Mouse (Mus musculus) thymus, postnatal 0 days (tissue): ENCODE data around the gene Uox. TPM values are rescaled to one million over a fixed set of nuclear protein-coding genes. Genes with fewer than 3 reads are reported as not detected.

ENCODE experiments used
- DNase-seq: peaks from one replicate; pipeline ENCODE4 v3.0.0-alpha.2; 2015; ENCODE audit warnings: low spot score
- polyA plus RNA-seq: library from polyadenylated mRNA; unstranded; fragments of >200 nt; fragmentation: Nextera tagmentation; extraction: Ambion mirVana; gene quantifications from 2 replicates; pipeline ENCODE4 v1.2.1, GENCODE M21; 2015

The Uox gene
- polyA plus RNA-seq, 1 experiment from 2014 or later, result 0.10 TPM

DNA sequence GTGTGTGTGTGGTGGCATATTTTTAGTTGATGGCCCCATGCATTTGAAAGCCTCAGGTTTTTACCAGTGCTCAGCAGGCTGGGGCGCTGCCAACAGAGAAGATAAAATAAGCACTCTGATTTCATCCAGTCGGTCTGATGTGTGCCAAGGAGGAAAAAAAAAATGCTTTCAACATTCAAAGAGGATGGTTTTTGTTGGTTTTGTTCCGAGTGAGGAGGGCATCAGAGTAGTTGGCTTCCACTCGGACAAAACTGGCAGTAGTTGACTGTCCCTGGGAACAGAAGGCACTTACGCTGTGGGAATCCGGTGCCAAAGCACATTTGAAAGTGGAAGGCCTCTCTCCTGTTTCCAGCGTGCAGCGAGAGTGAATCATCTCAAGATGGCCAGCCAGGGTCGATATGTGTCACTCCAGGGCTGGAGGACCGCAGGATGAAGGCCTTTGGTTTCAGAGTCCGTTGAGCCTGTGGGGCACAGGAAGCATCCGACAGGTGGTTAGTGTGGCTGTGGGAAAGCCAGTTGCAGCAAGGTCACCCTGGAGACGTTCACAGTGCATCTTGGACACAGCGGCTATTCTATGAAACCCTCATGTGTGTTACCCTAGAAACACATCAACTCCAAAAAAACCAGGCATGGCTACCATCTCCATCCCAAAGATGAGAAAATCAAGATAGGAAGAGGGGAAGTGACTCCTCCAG is 50.5 kb downstream of the Uox start:
- no peak for DNase-seq

DNA sequence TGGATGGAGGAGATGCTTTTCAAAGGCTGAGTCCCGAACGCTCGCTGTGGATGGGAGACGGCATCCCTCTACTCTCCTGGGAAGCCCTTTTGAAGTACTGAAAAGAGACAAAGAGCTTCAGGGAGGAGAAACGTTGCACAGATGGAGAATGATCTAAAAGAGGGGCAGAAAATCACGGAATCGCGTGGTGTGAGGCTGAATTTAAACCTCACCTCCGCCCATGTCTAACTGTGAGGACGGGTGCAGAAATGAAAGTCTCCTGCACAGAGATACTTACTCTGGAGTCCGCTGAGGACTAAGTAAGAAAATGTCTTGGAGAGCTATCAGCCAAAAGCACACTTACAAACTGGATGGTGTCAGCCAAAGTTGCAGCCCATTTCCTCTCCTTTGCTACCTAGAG is 51.7 kb downstream of the Uox start:
- DNase-seq, result no peak

DNA sequence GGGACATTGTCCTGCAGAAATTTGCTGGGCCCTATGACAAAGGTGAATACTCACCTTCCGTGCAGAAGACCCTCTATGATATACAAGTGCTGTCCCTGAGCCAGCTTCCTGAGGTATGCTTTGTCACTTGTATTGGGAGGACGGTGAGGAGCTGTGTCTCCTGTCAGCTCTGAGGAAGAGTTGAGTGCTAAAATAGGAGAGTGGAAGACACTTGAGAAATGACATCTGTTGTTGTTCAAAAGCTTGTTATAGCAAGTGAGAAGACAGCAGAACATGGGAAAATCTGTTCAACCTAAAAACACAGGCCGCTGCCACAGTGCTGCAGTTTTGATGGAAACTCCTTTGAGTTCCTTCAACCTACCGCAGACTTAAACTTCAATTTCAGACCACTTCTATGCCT is 55.5 kb downstream of the Uox start:
- DNase-seq, result no peak

DNA sequence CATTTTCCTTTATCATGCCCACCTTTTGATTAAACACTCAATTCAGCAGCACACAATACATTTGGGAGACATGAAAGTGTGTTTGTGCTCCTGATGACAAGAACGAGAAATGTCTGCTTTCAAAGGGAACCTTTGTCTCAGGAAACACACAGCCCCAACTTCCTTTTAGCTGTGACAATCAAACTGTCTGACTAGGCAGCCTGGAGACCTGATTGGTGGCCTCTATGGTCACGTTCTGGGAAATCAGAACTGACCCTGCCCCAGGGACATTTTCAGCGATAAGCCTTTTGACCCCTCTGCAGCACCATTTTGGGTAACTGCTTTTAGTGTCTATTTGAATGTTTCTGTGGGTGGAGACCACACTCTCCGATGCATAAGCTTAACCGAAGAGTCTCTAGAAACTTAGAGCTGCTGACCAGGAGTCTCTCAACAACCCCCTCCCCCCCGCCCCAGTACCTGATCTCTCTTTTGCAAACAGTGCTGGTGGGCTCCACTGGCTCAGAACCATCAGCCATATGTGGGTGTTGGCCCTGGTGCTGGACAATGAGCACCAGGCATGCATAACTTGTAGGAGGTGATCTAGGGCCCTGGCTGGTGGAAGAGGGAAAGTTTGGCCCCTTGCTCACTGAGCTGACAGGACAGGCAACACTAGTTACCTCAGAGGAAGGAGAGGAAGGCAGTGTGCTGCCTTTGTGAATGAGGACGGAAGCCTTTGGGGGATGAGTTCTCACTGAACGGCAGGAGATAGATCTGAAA is 58.2 kb downstream of the Uox start:
- no peak for DNase-seq

DNA sequence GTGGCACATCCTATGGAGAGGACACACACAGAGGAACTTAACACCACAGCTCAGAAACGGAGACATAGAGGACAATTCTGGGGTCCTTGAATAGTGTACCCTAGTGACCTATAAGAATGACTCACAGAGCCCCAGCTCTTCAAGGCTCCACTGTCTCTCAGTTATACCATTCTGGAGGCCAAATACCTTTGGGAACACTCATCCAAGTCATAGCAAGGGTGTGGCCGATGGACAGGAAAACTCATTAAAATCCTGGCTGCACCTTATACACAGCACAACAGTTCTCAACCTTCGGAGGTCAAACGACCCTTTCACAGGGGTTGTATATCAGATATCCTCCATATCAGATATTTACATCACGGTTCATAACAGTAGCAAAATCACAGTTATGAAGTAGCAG is 62.3 kb downstream of the Uox start:
- DNase-seq, result no peak

DNA sequence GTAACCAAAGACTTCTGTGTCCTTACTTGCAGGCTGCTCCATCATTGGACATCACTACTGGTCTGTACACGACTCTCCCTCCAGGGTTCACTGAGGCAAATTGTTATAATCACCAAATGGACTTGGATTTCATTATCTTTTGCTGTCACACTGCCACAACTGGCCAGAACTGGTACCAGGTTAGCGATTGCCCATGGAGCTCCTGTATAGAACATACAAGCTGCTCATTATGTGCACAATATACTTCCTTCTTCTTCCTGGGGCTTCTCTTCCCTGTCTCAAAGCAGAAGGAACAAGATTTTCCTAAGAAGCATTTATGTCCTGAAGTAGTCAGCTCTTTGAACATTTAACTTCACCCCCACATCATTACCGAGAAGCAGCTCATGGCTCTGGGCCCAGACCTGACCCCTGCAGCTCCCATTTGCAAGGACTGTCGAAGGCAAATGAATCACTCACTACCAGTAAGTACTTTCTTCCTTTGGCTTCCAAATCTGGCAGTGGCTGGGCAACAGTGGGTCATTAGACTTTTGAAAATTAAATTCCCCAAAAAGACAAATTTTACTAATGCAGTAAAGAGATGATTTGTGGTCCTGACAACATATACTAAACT is 71.7 kb downstream of the Uox start:
- no peak for DNase-seq

DNA sequence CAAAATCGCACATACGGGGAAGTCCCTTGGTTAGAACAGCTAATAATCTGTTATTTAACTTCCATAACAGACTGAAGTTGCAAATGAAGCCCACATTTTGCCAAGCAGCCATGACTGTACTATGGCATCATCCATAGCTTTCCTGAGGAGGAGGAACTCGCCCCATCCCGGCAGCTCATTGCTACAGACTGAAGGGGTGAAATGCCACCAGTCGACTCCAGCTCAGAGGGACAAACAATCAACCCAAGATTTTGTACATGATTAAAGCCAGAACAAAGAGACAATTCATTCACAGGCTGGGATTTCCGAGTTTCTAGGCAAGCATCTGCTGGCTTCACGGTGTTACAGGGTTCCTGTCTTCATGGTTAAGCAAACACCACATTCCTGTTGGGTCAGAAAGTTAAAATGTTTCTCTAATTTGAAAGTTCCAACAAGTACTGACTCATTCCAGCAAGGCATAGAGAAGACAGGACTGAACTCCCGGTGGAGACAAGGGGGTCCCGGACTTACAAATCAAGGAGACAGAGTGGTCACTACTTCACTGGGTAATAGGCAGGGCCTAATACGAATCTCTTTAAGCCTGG is 79.2 kb downstream of the Uox start:
- no peak for DNase-seq

DNA sequence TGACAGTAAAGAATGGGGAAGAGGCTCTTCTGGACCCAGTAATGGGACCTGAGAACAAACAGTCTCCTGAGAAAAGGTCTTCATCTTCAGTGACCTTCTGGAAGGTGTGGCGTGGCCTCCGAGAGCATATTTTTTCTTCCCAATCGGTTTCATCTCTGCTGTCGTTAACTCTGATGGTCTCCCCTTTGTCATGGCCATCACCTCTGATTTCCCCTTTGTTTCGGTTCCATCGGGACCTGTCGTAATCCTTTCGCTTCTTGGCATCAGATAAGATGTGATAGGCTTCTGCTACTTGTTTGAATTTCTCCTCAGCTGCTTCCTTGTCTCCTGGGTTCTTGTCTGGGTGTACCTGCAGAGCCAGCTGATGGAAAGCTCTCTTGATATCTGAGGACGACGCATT is 80.5 kb downstream of the Uox start:
- no peak for DNase-seq

DNA sequence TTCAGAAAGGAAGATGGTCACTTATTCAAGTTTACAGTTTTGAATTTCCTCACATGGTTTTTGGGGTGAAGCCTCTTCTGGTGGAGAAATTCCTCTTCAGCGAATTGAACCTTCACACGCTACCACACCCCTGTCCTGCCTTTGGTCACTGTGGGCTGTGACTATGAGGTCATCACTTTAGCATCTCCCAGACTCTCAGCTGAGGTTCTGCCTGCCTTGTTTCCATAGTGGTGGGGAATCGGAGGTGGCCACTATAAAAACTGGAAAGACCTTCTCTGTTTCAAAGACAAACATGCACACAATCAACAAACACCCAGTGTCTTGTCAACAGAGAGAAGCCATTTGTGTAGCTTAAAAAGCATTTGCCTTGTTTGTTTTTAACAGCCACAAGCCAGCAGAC is 81.0 kb downstream of the Uox start, which contains the start of gene 4930503B20Rik:
TSS of gene 4930503B20Rik (minus strand) at position 101 of the 400 bp plus-strand sequence.
- no peak for DNase-seq

DNA sequence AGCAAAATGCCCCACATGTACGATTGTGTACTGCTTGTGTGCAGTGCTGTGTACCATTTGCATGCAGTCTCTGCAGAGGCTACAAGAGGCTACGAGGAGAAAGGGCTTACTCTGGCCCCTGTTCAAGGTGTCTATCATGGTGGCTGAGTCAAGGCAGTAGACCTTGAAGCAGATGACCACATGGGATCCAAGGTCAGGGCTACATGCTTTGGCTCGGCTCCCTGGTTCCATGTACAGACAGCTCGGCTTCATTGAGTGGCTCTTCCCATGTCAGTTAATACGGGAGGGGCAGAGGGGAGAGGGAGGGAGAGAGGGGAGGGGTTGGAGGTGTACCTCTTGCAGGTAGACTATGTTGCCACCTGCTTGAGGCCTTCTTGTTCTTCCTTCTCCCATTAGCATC is 82.2 kb downstream of the Uox start:
- DNase-seq, result no peak

DNA sequence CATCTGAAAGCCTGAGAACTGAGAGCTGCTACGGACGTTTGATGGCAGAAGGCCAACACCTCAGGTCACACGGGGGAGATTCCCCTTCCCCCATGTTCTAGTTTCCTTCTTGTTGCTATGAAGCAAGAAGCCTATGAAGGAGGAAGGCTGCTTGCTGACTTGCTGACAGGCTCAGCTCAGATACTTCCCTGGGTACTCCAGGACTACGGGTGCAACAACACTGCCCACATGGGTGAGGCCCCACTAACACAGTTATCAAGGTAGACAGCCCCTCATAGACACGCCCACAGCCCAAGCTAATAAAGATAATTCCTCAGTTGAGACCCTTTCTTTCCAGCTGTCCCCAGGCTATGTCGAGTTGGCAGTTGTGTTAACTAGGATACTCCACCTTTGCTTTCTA is 83.5 kb downstream of the Uox start:
- no peak for DNase-seq

DNA sequence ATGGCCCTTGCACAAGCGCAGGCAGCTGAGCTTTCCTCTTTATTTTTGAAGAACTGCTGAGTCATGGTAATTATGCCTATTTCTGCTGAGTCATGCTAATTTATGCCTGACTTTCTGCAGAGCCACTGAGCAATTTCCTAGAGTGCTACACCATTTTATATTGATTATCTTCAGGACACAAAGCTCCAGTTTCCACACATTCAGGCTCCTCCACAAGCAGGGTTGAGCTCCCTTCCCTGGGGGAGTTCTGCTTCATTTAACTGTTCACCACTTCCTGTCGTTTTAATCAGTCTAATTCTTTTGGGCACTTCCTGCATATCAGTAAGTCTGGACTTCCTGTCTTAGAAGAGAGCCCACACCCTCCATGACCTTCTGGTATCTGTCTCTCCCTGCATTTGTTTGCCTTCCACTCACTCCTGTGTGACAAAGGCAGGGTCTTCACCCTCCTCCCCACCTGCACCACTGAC is 84.9 kb downstream of the Uox start:
- no peak for DNase-seq

DNA sequence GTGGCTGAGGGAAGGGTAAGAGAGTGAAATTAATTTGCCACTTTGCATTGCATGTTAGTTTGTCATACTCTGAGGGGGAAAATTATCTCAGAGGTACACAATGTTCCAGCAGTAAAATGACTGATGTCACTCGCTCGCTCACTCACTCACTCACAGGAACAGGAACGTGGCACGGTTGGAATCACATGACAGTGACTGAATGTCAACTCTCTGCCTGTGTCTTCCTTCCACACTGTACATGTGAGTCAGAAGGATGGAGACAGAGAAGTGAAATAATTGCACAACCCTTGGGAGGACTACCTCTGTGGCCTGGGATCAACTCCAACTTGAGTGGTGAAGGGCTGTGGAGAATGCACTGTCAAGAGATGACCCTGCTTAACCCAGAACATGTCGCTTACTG is 87.2 kb downstream of the Uox start:
- no peak for DNase-seq

DNA sequence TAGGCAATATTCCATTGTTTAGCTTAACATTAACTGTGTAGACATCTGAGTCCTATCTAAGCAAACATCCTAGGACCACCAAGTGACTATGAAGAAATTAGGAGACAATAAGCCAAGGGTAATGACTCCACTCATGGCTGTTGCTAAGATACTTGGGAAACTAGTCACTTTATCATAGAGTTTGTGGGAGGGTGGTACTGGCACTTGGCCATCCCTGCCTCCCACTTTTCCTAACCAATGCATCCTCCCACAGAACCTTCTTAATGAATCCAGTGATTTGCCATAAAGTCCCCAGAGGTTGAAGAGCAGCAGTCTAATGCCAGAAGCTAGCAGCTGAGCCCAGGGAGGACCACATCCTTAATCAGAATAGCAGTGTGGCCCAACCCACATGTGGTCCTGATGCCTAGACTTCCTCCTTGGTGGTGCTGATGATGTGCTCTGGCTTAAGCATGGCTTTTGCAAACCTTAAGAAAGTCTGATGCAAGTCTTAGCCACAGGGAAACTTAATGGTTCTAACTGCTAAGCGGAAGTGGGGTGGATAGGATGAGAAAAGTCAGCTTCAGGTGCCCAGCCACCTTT is 87.9 kb downstream of the Uox start:
- DNase-seq, result no peak

DNA sequence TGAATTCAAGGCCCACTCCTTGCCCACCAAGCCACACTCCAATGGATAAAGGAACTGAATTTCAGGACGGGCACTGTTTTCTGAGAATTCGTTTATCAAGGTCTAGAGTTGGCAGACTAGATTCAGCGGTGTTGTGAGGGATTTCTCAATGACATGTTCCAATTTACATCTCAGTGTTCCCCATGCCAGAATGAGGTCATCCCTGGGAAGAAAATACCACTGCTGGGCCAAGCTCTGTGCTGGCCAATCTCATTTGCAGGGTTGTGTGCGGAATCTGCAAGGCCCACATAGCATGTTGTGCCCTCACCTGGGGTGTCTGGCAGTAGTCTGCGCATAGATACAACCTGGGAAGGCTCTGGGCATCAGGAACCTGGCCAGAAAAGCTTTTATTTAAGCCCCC is 89.1 kb downstream of the Uox start:
- no peak for DNase-seq

DNA sequence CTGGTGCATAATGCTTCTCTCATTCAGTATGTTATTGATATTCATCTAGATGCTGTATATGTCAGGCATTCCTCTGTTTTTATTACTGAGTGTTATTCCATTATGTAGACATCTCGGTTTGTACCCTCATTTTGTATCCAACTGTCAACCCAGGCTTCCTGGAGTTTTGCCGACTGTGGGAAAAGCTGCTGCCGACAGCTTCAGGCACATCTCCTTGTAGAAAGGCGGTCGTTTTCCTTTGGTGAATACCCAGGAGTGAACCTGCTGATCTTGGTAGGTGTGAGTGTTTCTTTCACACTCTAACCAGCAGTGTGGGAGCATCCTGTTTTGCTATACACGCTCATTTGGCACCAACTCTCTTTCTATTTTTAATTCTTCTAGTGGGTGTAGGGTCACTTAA is 90.8 kb downstream of the Uox start:
- no peak for DNase-seq

DNA sequence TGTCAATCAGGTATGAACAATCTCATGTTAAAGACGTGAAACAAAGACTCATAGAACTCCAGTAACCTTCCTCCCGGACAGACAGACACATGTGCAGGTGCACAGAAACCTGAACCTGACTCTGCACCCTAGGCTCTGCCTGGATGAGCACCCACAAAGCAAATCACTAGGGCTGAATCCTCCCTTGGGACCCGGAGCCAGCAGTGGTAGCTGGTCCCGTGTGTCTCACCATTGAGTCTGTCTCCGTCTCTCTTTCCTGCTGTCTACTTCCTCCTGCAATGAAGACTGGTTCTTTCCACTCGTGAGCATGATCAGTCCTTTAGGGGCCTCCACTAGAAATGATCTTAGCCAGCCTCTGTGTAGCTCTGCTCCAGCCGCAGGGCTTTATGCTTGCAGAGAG is 91.7 kb downstream of the Uox start:
- DNase-seq, result no peak

DNA sequence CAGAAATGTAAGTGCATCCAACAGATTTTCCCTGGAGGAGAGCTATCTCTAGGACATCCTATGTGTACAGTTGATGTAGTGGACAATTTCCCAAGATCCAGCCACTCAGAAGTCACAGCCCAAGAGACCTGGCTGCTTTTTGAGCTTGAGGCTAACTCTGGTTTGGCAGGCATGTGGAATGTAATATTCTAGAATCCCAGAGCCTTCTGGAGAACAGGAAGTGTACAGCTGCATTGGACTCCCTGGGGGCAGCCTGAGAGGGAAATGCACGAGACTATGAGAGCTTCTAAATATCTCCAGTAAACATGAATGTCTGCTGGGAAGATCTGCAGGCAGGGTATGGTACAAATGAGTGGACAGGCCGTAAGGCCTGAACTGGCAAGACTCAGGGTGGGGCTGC is 100.9 kb downstream of the Uox start:
- DNase-seq, result no peak

DNA sequence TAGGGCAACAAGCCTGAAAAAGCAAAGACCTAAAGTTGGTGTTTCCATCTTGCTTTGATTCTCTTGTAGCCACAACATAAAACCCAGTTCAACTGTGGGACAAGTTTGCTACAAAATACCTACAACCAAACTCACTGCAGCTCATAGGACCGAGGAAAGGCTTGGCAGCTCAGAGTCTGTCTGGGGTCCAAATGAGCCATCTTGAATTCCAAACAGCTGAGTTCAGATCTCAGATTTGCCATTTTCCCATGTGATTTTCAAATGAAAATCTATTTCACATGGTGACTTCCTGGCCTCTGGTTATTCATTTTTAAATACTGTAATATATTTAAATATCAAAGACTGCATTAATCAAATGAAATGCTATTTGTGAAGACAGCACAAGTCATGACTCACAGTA is 104.9 kb downstream of the Uox start:
- DNase-seq, result no peak

DNA sequence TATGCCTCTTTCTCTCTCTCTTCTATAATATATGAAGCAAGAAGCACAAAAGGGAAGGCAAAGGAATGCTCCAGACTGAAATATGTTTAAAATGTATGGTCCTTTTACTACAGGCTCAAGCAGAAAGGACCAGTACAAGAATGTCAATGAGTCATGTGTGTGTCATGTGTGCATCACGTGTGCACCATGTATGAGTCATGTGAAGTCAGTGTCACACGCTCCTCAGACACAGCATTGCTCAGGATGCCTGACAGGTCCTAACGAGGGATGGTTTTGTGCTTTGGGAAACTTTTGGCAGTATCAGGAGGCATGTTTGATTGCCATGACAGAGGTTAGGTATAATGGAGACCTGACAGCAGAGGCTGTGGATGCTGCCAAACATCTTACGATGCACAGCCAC is 106.0 kb downstream of the Uox start:
- no peak for DNase-seq

DNA sequence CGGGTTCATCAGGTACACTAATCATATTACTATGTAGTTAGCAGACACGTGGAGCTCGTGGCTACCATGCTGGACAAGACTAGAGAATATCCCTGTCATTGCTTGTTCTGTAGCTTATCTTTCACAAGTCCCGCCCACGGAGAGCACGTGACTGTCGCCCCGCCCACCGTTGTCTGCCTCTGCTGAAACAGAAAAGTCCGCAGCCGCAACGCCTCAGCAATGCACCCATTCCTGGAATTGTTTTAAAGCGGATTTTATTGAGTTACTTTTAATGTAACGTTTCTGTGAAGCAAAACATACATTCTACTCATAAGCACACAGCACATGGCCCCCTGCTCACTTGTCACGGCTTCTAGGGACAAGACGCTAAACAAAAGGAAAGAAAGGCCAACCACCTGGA is 109.4 kb downstream of the Uox start:
- DNase-seq, result no peak

DNA sequence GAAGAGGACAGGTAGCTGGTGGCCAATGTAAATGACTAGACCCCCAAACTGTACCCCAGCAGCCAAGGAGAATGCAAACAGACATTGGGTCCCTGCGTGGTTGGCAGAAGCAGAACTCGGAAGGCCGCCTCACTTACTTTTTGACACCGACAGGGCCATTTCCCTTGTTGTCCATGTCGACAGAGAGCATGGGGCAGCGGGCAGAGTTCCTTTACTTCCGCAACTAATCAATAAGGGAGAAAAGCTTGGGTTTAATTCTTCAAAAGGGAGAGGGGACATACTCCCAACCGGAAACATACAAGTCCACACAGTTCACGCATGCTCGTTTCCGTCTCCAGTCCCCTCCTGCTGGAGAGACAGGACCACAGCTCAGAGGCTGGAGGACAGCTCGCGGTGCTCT is 110.4 kb downstream of the Uox start:
- no peak for DNase-seq
